Mouse (Mus musculus): ENCODE results near the gene Chchd5.

Chchd5 gene

GRCm38 (mm10) chr2:129152751-129153150 lies 23.3 kb downstream of the Chchd5 start:
- no peak for DNase-seq (ENCODE audit: low spot score)

- no peak for DNase-seq (ENCODE audit: low spot score)
These were observed 35.3 kb downstream of the Chchd5 start for GRCm38 (mm10) chr2:129164815-129165214.

GRCm38 (mm10) chr2:129166466-129167463 lies 37.3 kb downstream of the Chchd5 start:
- DNase-seq (ENCODE audit: low spot score): no peak

GRCm38 (mm10) chr2:129173386-129173785 lies 43.9 kb downstream of the Chchd5 start:
- DNase-seq (ENCODE audit: low spot score): no peak

- DNase-seq (ENCODE audit: low spot score): peak; percentile 64
These were observed 45.0 kb downstream of the Chchd5 start for GRCm38 (mm10) chr2:129174474-129174873.

GRCm38 (mm10) chr2:129175636-129176035 lies 46.1 kb downstream of the Chchd5 start:
- no peak for DNase-seq (ENCODE audit: low spot score)

GRCm38 (mm10) chr2:129176676-129177420 lies 47.3 kb downstream of the Chchd5 start:
- DNase-seq (ENCODE audit: low spot score): no peak

GRCm38 (mm10) chr2:129177661-129178060 lies 48.2 kb downstream of the Chchd5 start:
- no peak for DNase-seq (ENCODE audit: low spot score)

GRCm38 (mm10) chr2:129178182-129178908 lies 48.8 kb downstream of the Chchd5 start:
- no peak for DNase-seq (ENCODE audit: low spot score)

GRCm38 (mm10) chr2:129179946-129180853 lies 50.7 kb downstream of the Chchd5 start:
- DNase-seq (ENCODE audit: low spot score): no peak

- DNase-seq (ENCODE audit: low spot score): no peak
These were observed 52.0 kb downstream of the Chchd5 start for GRCm38 (mm10) chr2:129181509-129181908.

GRCm38 (mm10) chr2:129182412-129182811 lies 52.9 kb downstream of the Chchd5 start:
- DNase-seq (ENCODE audit: low spot score): no peak

- DNase-seq (ENCODE audit: low spot score): no peak
These were observed 54.1 kb downstream of the Chchd5 start for GRCm38 (mm10) chr2:129183561-129184031.

Measured in embryo, embryonic 10.5 days (tissue).